Mouse (Mus musculus): ENCODE data around the gene Sbf2.
A peak's percentile ranks its signal among the peaks of the same experiment; 100 is the strongest.
"Not testable (repeated sequence)": the region's sequence is repeated elsewhere in the genome, so short reads cannot be mapped to it uniquely, and the experiment has no call there.

The Sbf2 gene

DNA sequence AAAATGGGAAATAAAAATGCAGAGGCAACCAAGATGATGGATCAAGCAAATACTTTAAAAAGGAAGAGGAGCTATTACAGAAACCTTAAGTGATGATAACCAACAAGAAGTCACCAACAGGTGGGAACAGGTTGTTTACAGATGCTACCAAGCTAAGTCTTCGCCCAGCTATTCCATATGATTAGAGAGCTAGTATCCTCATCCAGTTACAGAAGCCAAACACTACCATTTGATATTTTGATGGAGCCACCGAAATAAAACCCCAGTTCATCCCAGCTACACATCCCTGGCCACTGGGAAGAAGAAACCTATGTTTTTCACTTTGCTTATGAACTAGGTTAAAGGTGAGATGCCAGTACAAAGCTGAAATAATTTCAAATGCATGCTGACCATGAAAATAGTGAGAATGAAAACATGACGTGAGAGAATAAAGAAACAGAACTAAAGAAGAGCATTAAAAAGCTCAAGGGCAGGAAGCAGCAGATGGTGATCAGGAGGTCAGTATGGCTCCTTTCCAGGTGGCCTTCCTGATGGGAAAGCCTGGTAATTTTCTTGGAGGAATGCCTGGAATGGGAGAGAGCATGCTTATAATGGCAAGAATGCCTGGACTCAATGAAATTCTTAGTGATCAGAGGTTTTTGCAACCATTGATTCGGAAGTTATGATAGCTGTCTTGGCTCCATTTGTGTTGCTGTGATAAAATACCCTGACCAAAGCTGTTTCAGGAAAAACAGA is 48.7 kb downstream of the Sbf2 start:
- peak; percentile 97 for DNase-seq

DNA sequence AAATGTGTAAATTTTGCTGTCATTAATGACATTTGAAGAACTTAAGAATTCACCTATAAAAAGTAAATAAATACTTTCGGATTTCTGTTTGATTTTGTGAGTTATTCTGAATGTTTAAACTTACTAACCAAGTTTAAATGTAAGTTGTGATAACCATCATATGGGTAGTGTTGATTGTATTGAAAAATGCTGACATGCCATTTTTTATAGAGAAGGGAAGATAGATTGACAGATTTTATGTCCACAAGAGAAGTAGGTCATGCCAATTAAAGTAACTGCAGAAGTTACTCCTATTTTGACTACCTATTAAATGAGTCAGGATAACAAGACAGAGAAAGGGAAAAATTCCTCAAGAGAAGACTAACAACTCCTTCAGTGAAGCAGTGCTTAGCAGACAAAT is 53.1 kb downstream of the Sbf2 start:
- no peak for DNase-seq

DNA sequence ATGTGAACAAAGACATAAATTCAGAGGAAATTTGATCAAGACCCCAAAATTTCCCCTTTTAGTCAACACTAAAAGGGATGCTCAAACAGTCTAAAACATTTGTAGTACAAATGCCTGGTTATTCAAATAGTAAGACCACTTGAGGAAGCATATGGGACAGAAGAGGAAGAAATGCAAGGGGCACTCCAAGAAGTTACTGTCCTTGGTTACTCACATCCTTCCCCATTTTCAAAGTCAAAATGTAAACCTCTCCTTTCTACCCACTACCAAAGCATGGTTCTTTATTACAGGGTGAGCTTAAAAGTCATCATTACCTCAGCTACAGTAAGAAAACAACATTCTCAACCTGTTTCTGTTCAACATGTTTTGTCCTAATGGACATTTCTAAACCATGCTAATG is 57.7 kb downstream of the Sbf2 start:
- DNase-seq, result no peak

DNA sequence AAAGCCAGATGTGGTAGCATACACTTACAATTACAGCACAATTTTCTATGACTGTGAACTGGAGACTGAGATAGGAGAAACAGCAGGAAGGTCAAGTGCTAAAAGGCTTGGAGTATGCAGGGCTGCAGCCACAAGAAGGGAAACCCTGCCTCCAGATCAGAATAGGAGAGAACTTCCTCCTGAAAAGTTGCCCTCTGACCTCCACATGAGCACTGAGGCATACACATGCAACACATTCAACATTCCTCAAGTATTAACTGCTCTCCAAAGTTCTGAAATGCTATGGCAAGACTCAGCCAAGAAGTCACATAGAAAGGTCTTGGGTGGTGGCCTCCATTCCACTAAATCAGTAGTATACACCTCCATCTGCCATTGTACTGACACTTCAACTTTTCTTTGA is 58.5 kb downstream of the Sbf2 start:
- DNase-seq, result no peak

DNA sequence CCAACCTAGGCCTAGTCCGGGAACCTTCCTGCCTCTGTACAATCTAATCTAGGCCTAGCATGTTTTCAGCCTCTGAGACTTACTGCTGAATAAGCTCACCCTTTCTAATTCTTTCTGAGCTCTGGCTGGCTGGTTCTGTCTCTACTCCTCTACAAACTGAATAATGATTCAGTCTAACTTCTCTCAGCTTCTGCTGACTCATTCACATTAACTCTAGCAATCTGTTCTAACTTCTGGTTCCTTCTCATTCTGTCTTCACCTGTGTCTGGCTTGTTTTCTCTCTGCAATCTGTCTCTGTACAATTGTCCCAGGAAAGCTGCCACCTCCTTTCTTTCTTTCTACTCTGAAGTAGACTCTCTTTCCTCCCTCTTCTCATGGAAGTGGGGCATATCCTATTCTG is 59.5 kb downstream of the Sbf2 start:
- DNase-seq, result no peak

DNA sequence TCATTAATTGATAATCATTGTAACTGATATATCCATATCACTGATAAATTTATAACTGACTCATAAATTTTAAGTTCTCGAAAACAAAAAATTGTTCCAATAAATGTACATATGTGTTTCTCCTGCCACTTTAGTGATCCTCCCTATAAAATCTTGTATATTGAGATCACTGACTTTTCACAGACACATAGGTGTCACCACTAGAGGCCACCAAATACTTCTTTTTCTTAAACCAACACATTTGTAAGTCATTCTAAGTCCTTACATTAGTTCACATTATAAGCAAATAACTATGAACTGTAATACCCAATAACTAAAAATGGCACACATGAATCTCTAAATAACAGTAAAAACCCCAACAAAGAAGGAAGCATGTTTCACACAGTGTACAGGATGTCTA is 66.5 kb downstream of the Sbf2 start:
- peak; percentile 77 for DNase-seq

DNA sequence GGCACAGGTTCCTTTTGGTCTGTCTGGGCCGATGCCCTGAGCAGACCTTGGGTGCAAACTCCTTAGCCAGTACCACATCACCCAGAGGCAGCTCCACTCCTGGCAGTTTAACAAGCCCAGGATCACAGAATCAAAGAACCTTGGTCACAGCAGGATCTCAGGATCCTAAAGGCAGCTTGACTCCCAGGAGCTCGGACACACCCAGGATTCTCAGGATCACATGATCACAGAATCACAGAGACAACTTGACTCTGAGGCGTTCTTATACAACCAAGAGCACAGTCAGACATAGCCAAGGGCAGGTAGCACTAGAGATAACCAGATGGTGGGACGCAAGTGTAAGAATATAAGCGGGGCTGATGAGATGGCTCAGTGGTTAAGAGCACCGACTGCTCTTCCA is 71.4 kb downstream of the Sbf2 start:
- DNase-seq, result no peak

DNA sequence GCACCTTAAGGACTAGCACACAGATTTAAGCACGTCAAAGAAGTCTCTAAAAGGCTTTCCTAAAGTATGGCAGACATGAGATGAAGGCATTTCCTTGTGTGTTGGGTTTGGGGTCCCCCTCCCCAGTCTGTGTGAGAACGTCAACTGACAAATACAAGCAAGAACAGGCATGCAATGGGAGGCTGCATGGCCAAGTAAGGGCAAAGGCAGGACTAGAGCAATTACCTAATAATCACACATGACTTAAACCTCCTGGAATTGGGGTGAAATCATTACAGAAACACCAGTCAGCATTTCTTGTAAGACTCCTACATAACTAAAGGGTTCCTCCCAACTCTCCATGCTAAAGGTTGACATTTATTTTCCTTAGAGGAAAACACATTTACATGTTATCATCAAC is 75.5 kb downstream of the Sbf2 start:
- DNase-seq, result no peak

DNA sequence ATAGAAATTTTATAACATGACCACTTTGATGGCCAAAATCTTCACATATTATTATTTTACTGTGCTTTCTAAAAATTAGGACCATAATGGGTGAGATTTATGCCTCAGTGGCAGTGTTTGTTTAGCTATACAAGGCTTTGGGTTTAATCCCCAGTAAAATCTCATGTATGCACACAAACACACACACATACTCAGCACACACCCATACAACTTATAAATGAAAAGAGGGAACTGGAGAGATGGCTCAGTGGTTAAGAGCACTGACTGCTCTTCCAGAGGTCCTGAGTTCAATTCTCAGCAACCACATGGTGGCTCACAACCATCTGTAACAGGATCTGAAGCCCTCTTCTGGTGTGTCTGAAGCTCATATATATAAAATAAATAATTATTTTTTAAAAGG is 84.4 kb downstream of the Sbf2 start:
- DNase-seq, result not testable (repeated sequence)

DNA sequence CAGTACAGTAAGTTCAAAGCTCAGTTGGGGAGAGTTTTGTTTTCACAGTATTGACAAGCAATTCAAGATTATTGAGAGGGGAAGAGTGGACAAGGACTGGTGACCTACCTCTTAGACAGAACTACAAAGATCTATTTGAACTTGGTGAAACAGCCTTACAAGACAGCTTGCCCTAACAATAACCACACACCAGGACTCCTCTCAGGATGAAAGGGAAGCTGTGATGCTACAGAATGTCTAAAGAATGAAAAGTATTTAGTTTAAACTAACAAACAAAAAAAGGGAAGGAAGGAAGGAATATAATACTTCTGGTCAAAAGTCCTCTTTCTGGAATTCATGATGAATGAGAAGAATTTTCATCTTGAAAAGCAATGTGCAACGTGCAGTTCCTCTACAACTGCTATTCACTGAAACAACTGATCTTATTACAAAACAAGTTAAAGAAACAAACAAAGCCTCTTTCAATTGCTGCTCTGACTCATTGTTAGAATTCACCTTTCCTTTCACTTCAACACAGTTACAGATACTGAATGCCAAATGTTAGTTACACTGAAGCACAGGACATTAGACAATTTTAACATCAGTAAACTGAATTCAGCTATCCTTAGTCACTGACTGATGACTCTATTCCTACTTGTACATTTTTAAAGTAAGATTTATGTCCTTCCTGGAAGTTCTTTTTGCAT is 89.5 kb downstream of the Sbf2 start:
- DNase-seq, result no peak

DNA sequence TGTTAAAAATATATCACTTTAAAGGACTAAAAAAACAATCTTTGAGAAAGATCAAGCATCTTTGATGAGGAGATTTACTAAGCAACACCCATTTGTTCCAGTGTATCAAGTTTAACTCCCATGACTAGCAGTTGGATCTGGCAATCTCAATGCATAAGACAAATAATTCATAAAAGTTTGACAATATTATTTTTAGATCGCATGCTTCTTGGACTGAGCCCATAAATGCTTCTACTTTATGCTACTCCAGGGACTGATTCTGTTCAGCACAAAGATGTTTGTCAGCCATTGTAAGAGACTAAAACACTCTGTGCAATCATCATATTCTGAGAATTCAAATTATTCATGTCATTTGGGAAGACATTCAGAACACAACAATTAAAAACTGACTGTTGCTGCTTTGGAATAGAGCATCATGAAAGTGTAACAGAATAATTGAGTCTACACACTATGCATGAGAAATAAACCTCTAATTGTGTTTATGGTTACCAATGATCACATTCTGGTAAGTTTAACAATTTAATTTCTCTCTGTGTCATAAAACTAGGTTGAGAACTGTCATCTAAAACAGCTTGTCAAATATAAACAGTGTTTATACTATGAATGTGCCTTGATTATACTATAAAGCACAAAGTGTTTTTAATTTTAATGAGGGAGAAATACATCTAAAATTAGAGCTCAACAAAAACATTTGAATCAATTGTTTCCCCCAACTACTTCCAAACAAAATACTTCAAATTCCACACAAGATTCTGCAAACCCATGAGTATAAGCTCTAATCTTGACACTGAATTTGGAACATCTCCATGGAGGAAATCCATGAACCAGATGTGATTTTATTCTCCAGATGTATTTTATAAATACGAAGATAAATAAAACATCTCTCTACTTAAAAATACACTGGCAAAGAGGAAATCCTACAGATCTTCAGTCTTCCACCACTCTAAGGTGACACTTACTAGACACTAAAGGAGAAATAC is 98.2 kb downstream of the Sbf2 start:
- no peak for DNase-seq

DNA sequence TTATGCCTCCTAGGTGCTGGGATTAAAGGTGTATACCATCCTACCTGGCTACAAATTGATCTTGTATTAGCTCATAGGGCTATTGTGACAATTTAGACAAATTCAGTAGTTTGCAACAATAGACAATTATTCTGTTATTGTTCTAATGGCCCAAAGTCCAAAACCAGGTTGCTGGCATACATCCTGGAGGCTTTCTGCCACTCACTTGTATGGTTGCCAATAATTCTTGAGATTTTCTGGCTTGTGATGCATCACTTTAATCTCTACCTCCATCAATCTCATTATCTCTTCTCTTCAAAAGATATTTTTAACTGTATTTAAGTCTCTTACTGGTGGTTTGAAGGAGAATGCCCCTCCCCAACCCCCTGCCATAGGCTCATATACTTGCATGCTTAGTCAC is 100.6 kb downstream of the Sbf2 start:
- peak; percentile 61 for DNase-seq

DNA sequence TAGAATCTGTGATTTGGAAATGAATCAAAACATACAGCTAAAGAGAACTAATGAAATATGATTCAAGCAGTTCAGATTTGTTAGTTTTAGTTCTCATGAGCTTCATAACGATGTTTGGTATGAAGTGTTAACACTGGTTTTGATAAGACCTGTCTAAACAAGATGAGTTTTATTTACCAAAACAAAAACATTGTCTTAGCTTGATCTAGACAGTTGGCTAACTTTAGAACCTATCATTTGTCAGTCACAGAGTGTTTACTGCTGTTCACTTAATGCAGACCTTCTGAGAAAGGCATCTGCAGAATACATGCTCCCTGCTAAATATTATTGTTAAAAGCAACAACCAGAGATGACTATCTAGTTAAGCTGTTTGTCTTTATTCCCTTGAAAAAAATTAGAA is 116.1 kb downstream of the Sbf2 start:
- no peak for DNase-seq

DNA sequence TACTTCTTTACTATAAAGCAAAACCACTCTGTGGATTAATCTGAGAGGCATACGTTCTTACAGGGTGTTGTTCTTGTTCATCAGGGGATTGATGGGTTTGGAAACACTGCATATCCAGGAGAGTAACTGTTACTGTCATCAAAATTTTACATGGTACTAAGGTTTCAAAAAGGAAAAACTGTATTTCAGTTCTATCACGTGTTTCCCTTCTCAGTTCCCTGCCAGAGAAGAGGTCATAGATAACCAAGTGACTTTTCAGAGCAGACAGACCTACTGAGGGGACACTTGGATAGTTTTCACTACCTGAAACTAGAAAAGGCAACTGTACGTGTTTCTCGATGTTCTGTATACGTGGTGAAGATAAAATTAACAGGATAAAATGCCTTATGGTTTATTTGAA is 123.7 kb downstream of the Sbf2 start:
- DNase-seq, result no peak

DNA sequence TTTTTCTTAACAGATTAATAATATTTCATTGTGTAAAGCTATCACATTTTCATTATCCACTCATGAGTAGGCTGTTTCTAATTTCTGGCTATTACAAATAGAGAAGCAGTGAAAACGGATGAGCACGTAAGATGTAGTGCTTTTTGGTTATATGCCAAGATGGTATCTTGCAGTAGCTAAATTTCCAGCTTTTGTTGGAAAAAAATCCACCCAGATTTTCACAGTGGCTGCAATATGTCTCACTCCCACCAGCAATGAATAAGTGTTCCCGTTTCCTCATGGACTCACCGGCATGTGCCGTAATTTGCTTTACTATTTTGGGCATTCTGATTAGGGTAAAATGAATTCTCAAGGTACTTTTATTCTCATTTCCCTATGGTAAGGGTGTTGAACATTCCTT is 129.7 kb downstream of the Sbf2 start:
- no peak for DNase-seq

DNA sequence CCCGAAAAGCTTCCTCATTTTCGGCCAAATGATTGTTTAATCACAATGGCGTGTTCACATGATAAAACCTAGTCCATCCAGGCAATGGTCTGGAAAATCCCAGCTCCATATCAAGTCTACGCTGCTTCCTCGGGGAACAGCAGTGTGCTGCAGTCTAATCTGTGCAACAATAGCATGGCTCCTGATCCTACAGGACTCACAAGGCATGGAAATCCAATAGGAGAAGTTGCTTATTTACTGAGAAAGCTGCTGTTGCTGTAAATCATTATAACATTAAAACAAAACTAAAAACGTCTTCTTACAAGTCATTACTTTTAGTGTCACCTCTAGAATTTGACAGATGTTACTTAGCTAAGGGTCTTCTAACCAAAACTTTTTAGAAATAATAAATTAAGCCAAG is 143.7 kb downstream of the Sbf2 start:
- DNase-seq, result no peak

DNA sequence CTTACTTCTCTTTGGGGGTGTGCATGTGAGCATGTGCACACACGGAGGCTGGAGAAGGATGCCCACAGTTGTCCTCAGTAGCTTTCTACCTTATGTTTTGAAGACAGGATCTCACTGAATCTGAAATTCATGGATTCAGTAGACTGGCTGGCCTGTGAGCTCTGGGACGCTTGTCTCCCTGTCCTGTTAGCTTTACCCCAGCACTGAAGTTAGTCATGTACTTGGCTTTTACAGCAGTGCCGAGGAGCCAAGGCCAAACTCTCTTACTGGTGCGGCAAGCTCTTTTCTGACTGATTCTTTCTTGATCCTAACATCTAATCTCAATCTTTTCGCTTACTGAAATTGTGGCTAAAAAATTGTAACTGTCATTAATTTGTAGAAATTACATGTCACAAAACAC is 151.3 kb downstream of the Sbf2 start:
- no peak for DNase-seq

DNA sequence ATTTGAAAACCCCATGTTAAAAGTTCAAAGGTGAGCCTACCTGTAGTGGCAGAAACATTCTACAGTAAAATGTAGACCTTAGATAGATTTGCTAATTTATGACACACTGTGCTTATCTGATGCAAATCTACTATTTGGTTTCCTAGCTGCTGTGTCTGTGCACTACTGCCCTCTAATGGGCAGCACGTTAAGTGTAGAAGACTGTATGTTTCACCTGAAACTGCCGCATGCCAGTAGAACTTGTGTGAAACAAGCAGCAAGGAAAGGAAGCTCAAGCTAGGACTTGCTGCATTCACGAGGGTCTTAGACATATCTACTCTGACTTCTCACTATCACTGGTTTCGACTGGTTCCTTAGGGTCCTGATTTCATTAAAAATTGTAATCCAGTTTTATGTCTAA is 182.4 kb downstream of the Sbf2 start:
- peak; percentile 66 for DNase-seq

DNA sequence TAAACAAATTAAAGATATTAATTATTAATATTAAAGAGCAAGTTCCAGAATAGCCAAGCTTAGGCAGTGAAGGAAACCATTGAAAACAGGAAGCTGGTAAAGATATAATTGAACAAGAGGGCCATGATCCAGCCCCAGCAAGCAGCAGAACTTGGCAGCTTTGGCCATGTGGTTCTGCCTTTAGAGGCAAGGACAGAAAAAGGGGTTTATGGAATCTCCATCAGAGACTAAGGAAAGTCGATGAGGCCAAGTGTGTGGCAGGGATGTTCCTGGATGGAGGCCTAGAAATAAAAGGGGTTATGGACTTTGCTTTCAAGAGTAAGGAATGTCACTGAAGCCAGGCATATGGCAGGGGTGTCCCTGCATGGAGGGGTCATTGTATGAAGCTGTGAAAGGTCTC is 198.4 kb downstream of the Sbf2 start:
- DNase-seq, result no peak

DNA sequence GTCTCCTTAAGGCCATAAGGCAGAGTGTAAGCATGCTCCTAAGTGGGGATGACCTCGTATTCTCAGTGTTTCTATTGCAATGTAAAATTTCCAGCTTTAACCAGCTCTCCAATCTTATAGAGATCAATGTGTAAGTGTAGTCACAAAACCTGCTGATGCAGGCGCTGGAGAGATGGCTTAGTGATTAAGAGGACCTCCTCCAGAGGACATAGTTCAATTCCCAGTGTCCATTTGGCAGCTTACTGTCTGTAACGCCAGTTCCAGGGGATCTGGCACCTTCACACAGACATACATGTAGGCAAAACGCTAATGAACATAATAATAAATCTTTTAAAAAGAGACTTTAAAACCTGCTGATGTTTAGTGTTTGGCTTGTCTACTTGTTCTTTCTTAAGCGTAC is 200.4 kb downstream of the Sbf2 start:
- DNase-seq, result no peak

DNA sequence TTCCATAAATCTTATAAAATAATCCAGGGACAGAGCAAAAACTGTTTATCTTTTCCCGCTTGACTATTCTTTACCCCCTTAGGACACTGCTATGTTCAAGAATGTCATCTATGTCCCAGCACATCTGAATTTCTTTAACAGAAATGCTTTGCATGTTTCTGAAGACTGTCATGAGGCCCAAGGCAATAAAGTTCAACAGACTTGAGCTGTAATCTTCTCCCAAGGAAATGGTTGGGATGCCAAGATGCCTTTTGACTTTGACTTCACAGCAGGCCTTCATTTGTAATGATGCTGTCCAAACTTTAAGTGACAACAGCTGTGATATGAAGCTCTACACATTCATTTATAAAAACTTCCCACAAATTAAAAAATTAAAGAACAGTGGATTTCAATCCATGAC is 212.6 kb downstream of the Sbf2 start:
- DNase-seq, result no peak

DNA sequence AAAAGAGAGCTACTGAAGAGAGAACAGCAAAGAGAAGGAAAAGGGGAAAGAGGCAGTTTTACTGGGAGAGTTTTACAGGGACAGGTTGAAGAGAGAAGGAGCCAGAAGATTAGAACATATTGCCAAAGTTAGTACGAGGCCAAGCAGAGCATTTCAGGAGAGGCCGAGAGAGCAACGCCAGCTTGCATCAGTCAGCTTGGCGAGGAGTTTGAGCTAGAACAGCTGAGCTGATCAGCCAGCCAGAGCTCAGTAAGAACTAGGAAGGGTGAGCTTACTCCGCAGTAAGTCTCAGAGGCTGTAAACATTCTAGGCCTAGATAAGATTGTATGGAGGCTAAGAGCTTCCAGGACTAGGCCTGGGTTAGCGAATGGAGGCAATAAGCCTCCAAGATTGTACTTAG is 222.1 kb downstream of the Sbf2 start:
- no peak for DNase-seq

DNA sequence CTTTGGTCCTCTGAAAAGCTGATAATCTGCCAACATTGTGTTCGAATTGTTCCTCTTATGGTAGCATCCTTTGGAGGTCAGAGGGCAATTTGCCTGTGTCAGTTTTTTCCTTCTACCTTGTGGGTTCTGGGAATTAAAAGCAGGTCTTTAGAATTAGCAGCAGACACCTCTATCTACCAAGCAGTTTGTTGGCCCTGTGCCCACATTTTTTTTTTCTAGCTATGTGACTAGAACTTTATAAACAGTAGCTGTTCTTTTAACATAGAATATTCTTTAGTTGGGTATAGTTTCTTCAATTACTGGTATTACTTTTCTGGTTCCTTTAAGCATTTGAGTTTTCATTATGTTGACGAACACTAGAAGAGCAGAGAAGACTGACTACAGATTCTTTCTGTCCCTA is 223.1 kb downstream of the Sbf2 start:
- no peak for DNase-seq

DNA sequence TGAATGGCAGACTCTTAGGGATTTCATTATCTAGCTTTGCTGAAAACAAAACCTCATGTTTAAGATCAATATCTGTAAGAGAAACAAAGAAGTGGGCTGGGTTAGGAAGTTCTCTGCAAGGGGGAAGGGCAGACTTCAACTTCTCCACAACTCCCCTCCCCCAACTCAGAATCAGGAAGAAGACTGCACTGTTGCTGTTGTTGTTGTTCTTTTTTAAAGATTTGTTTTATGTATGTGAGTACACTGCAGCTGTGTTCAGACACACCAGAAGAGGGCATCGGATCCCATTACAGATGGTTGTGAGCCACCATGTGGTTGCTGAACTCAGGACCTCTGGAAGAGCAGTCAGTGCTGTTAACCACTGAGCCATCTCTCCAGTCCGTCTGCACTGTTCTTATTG is 225.8 kb downstream of the Sbf2 start:
- DNase-seq, result not testable (repeated sequence)
